Mouse (Mus musculus): ENCODE data around the gene E130308A19Rik.

E130308A19Rik gene

GRCm38 (mm10) chr4:59639163-59639562, 13.2 kb downstream of the E130308A19Rik start:
- no peak for DNase-seq (ENCODE audit: low spot score)

GRCm38 (mm10) chr4:59640720-59641119, 14.7 kb downstream of the E130308A19Rik start:
- no peak for DNase-seq (ENCODE audit: low spot score)

GRCm38 (mm10) chr4:59642039-59642438, 16.0 kb downstream of the E130308A19Rik start:
- no peak for DNase-seq (ENCODE audit: low spot score)

GRCm38 (mm10) chr4:59642657-59643056, 16.6 kb downstream of the E130308A19Rik start:
- DNase-seq (ENCODE audit: low spot score): no peak

GRCm38 (mm10) chr4:59644431-59644830, 18.4 kb downstream of the E130308A19Rik start:
- no peak for DNase-seq (ENCODE audit: low spot score)

- no peak for DNase-seq (ENCODE audit: low spot score)
Observed at GRCm38 (mm10) chr4:59644992-59645391, 19.0 kb downstream of the E130308A19Rik start.

DNA sequence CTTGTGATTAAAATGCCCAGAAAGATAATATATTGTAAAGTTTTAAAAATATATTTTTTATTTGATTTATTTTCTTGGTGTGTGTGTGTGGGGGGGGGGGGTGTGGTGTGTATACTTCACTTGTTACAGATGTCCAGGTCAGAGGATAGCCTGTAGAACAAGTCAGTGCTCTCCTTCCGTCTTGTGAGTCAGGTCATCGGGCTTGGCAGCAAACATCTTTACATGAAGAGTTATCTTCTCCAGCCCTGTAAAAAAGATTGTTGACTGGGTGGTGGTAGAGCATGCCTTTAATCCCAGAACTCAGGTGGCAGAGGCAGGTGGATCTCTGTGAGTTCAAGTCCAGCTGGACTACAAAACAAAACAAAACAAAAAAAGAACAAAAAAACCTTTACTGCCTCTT, 19.6 kb downstream of the E130308A19Rik start:
- no peak for DNase-seq (ENCODE audit: low spot score)

DNA sequence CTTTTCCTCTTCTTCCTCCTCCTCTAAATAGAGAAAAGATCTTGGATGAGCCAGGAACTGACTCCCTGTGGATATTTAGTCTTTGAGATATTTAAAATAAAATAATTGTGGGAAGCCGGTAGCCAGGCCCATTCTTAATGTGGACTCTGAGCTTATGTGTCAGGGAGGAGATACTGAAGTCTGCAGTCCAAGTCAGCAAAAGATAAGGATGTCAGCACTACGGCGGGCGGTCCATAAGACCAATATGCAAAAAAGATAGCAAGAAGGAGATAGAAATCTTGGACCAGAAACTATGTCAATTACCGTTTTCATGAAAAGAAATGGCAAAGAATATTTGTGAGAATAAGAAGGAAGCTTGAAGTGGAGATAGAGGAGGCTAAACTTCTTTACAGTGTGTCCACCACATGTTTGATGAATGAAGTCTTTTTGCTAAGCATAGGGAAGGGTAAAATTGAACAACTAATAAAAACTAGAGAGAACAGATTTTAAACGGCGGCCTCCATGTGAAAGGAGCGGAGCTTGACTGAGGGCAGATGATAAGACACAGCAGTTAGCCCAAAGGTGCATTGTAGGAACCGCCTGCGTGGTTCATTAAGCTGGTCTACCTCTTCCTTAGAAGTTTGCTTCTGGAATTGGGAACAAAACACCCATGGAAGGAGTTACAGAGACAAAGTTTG, 20.1 kb downstream of the E130308A19Rik start:
- DNase-seq (ENCODE audit: low spot score): no peak

DNA sequence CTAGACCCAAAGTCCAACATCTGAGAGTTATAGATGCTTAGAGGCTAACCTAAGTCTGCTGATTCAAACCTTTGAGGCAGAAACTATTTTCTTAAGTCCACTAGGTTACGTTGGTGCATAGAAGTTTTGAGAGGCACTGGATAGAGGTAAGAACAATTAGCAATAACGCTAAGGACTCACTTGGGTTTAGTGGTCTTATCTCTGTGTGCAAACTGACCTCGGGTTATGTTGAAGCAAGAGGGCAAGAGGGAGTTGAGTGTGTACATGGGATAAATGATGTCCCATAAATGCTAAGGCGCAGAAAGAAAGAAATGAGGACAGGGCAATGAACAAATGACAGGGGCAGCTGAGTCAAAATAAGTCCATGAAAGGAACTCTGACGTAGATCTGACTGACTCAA, 23.1 kb downstream of the E130308A19Rik start:
- no peak for DNase-seq (ENCODE audit: low spot score)

GRCm38 (mm10) chr4:59652166-59652681, 26.2 kb downstream of the E130308A19Rik start:
- DNase-seq (ENCODE audit: low spot score): no peak

DNA sequence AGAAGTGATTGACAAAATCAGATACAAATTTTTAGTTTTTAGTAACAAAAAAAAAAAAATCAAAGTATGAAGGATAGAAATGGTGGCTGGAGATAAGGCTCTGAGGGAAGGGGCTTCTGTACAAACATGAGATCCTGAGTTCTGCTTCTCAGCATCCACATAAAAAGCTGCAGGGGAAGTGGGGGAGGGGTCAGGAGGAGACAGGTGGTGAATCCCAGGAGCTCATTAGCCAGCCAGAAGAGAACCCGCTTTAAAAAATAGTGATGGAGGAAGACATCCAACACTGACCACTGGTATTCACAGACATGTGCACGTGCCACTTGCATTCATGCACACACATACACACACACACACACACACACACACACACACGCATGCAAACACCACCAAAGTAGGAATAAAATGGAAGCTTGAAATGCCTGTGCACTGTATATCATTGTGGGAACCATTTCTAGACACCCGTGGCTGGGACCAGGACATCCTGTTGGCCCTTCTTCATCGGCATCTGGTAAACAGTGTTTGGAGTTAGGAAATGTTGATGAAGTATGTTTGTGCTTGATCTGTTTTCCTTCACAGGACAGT, 30.1 kb downstream of the E130308A19Rik start:
- DNase-seq (ENCODE audit: low spot score): no peak

DNA sequence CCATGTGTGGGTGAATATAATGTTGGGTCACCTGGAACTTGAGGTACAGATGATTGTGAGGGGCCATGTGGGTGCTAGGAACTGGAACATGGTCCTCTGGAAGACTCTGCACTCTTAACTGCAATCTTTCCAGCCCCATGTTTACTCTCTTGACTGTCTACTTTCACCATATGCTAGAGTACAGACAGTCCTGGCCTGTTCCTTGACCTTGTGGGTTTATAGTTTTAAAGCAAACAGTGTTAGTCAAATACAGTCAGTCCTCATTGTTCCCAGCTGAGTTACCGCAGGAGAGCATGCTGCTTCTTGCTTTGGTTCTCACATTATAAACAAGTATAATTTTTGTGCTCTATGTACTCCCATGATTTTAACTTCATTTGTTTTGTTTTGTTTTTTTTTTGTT, 36.2 kb downstream of the E130308A19Rik start:
- no peak for DNase-seq (ENCODE audit: low spot score)

DNA sequence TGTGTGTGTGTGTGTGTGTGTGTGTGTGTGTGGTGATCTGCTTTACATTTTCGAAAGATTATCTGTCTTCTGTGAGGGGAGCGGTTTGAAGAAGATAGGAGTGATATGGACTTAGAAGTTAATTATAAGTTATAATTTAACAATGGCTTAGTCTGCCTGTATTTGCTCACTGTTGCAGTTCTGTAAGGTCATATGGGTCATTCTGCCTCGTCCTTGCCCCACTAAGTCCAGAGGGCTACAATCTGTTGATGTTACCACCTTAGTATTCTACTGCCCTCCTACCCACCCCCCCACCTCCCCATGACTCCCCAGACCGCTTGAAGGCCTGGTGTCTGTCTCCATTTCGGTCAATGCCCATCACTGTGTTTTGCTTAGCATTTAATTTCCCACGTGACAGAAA, 37.4 kb downstream of the E130308A19Rik start:
- no peak for DNase-seq (ENCODE audit: low spot score)

GRCm38 (mm10) chr4:59666550-59667317, 40.7 kb downstream of the E130308A19Rik start:
- no peak for DNase-seq (ENCODE audit: low spot score)

DNA sequence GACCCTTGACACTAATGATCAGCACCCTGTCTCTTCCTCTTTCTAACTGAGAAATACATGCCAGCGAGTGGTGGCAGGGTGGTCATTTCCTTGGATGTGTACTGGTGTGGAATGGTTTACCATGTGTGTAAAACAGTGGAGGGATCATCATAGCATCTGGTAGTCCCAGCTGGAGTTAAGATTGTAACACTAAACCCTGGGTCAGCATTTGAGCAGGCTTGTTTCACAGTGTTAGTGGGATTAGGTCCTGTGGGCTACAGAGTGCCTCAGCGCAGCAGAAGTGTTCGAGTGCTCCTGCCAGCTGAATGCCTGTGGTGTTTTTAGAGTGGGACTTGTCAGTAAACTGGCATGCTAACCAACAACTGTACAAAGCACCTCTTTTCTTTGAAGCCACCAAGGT, 42.0 kb downstream of the E130308A19Rik start:
- DNase-seq (ENCODE audit: low spot score): no peak

DNA sequence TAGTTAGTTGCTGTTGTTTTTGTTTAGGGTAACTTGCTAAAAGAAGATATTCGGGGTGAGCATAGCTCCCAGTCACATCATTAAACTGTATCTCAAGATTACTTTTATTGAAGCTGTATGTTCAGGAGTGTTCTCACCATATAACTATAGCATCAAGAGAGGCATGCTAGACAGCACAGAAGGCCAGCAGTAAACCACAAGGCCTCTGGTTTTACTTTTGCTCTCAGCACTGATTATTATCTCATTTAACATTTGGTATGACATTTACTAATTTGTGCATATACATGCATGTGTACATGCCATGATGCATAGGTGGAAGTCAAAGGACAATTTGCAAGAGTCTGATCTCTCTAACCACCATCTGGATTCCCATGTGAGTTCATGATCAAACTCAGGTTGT, 43.1 kb downstream of the E130308A19Rik start:
- no peak for DNase-seq (ENCODE audit: low spot score)

DNA sequence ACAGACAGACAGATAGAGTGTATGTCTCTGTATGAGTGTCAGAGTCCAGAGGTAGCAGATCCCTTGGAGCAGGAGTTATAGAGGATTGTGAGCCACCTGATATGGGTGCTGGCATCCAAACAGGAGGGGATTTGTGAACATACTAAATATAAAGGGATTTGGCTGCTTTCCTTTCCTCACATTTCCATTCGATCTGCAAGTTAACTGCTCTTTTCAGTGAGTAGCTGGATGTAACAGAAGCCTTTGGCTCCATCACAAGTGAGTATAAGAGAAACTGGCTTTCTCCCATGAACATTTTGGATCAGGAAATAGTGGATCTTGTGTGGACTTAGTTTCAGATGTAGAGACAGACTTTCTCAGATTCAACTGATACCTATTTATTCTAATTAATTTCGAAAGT, 44.0 kb downstream of the E130308A19Rik start:
- DNase-seq (ENCODE audit: low spot score): no peak

GRCm38 (mm10) chr4:59673423-59674117, 47.6 kb downstream of the E130308A19Rik start:
- no peak for DNase-seq (ENCODE audit: low spot score)

DNA sequence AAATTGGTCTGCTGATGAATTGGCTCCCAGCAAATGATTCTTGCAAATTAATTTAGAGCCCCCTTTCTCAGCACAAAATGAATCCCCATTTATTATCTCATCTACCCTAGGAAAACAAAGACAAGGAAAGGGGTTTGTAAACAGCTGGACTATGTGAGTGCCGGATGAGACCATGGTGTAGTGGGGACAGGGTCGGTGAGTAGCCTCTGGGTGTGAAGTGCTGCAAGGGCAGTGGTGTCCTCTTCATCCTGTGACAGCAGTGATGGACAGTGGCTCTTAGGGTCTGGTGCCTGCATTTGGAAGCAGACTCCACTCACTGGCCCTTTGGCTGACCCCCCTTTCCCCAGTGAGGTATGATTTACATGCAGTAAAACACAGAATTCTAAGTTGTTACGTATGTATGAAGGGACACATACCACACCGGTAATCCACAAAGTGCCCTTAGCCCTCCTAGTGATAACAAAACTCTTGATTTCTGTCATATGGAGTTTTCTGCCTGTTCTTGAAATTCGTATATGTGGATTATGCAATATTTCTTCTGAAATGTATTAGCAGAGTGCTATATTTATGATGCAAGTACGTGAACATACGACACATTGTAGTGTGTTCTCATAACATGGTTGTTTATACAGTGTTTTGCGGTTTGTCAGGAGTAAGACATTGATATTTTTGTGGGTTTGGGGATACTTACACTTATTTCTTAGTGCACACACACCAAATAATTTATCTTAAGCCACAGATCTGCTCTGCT, 49.1 kb downstream of the E130308A19Rik start:
- DNase-seq (ENCODE audit: low spot score): no peak

DNA sequence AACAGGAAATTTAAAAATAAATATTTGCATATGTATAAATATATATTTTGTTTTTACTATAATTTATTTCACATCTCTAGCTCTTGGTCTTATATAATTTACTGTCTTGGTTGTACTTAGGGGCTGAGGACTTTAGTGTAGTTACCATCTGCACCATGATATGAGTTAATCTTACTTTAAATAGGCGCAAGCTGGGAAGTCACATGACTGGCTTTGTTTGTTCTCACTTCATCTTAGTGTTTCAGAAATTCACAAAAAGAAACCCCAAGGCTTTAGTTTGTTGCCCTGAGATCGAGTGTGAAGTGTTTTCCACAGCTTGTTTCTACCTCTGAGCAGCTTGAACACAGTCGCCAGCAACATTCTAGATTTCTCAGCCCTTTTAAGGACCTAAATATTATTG, 49.7 kb downstream of the E130308A19Rik start:
- no peak for DNase-seq (ENCODE audit: low spot score)

GRCm38 (mm10) chr4:59681383-59681782, 55.4 kb downstream of the E130308A19Rik start:
- no peak for DNase-seq (ENCODE audit: low spot score)

DNA sequence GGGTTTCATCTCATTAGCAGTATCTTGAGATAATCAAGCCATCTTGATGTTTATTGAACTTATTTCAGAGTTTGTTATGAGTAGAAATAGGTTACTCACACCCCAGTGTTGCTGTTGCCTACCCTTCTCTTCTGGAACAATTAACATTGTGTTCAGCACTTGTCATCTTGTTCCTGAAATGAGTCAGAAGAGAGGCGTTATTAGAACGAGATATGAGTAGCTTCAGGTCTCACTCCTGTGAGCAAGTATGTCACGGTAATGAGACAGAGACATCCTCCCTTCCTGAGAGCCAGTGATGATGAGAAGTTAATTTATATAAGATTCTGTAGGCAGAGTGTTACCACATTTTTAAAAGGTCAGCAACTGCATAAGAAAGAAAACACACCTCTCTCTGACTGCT, 56.5 kb downstream of the E130308A19Rik start:
- no peak for DNase-seq (ENCODE audit: low spot score)

Measured in T-cell, adult 2 months (primary cell).